Mouse (Mus musculus) intestine, embryonic 14.5 days (tissue): Measurements from ENCODE around the gene Crtac1. TPM values are rescaled to one million over a fixed set of nuclear protein-coding genes. Genes with fewer than 3 reads are reported as not detected.
A peak's percentile ranks its signal among the peaks of the same experiment; 100 is the strongest.

Experiments used
- ATAC-seq: fragments of 200-750 bp; cut with Nextera tagmentation; replicated peaks from 2 replicates; pipeline ENCODE4 v1.8.0; 2017; ENCODE audit warnings: low read depth, moderate number of reproducible peaks, moderate TSS enrichment, moderate library complexity; ENCODE audit not compliant: low FRiP score, low TSS enrichment
- DNase-seq: peaks from one replicate; pipeline ENCODE4 v3.0.0-alpha.2; 2018; ENCODE audit warnings: low spot score
- H3K27ac ChIP-seq: fragments of 300-500 bp; sonication (generic); 2 replicates; pipeline ENCODE4 v1.5.1; 2014; ENCODE audit warnings: low read depth, mild to moderate bottlenecking, control low read depth
- H3K27me3 ChIP-seq: fragments of 300-500 bp; sonication (generic); replicated peaks from 2 replicates; pipeline ENCODE4 v1.6.1; 2014; ENCODE audit warnings: low read length, control low read depth; ENCODE audit not compliant: control insufficient read depth, insufficient read depth
- H3K36me3 ChIP-seq: fragments of 300-500 bp; sonication (generic); 2 replicates; pipeline ENCODE4 v1.6.1; 2014; ENCODE audit warnings: low read length, control low read depth; ENCODE audit not compliant: control insufficient read depth, insufficient read depth
- H3K4me1 ChIP-seq: fragments of 300-500 bp; sonication (generic); replicated peaks from 2 replicates; pipeline ENCODE4 v1.6.1; 2014; ENCODE audit warnings: low read length, control low read depth, mixed read lengths; ENCODE audit not compliant: control insufficient read depth, insufficient read depth
- H3K4me2 ChIP-seq: fragments of 300-500 bp; sonication (generic); 2 replicates; pipeline ENCODE4 v1.6.1; 2014; ENCODE audit warnings: low read length
- H3K4me3 ChIP-seq: fragments of 300-500 bp; sonication (generic); 2 replicates; pipeline ENCODE4 v1.5.1; 2014; ENCODE audit warnings: low read depth, low read length, control low read depth, mixed read lengths
- H3K9ac ChIP-seq: fragments of 300-500 bp; sonication (generic); 2 replicates; pipeline ENCODE4 v1.6.1; 2014; ENCODE audit warnings: mild to moderate bottlenecking, low read length
- H3K9me3 ChIP-seq: fragments of 300-500 bp; sonication (generic); 2 replicates; pipeline ENCODE4 v1.6.1; 2016; ENCODE audit warnings: low read length, control low read depth; ENCODE audit not compliant: control insufficient read depth
- WGBS: fragments of 180-500 bp; shearing (Covaris S2); extraction: QIAGEN DNeasy Blood & Tissue Kit; methylation state at CpG from one replicate; pipeline ENCODE4 v1.1.7; 2014; 5-methylcytosine and 5-hydroxymethylcytosine counted together
- polyA plus RNA-seq: library from polyadenylated mRNA; unstranded; fragments of >200 nt; fragmentation: Nextera tagmentation; extraction: Ambion mirVana; gene quantifications from 2 replicates; pipeline ENCODE4 v1.2.1, GENCODE M21; 2014

Crtac1 gene
- polyA plus RNA-seq, 1 experiment from 2014 or later, result 4.1 TPM

- Histone ChIP-seq H3K4me3 (no peak overlapping the region), H3K4me1 (no peaks in the 10 kb centered on the region), H3K36me3 (no peaks in the 10 kb centered on the region), H3K4me2 (no peak overlapping the region), H3K9ac (no peak overlapping the region), H3K9me3 (no peaks in the 10 kb centered on the region), H3K27me3 (peaks cover 16% of the 10 kb centered on the region), H3K27ac (no peak overlapping the region)
- ATAC-seq (no peak), DNase-seq (no peak)
- 76% methylated on average over 3 of the region's 3 CpGs for WGBS
Measured at GRCm38 (mm10) chr19:42258031-42258430, 173.6 kb downstream of the Crtac1 start.

GRCm38 (mm10) chr19:42257241-42257635, 174.3 kb downstream of the Crtac1 start:
- Histone ChIP-seq H3K4me1 (no peaks in the 10 kb centered on the region), H3K27ac (no peak overlapping the region)
- ATAC-seq, result no peak

DNA sequence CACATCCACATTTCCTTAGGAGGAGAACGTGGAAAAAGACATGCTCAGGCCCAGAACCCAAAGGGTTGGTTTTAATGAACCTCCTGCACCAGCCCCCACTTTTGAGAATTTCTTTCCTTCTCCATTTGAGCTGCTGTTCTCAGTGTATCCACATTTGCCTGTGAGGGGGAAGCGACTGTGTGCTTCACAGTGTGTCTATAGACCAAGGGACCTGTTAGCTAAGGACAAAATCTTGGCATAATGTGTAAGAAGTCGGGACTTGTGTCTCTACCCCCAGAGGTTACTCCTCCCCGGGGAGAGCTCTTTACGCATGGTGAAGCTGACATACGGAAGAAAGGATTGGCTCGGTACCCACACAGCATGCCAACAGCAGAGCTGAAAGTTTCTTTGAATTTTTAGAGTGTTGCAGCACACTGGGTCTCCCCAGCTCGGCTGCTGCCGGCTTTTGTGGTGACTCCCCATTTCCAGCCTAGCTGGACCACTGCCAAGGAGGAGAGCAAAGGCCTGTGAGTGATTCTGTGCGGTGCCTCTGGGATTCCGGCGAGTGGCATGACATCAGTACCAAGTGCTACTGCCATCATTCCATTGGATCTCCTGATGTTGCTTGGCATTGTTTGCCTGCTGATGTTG, 174.9 kb downstream of the Crtac1 start:
- Histone ChIP-seq H3K36me3 (no peaks in the 10 kb centered on the region), H3K4me3 (no peak overlapping the region), H3K27me3 (peaks cover 16% of the 10 kb centered on the region), H3K27ac (no peak overlapping the region), H3K4me1 (no peaks in the 10 kb centered on the region), H3K9me3 (no peaks in the 10 kb centered on the region), H3K9ac (no peak overlapping the region), H3K4me2 (no peak overlapping the region)
- DNase-seq, result no peak
- 88% methylated on average over 12 of the region's 12 CpGs for WGBS
- ATAC-seq, result no peak

More at GRCm38 (mm10) chr19:42257241-42257635, 174.3 kb downstream of the Crtac1 start:
- H3K36me3 ChIP-seq, result no peaks in the 10 kb centered on the region
- no peak overlapping the region for H3K4me3 ChIP-seq
- WGBS, result 87% methylated on average over 12 of the region's 12 CpGs
- no peaks in the 10 kb centered on the region for H3K9me3 ChIP-seq
- H3K27me3 ChIP-seq, result peaks cover 16% of the 10 kb centered on the region
- H3K9ac ChIP-seq, result no peak overlapping the region
- no peak overlapping the region for H3K4me2 ChIP-seq
- no peak for DNase-seq

DNA sequence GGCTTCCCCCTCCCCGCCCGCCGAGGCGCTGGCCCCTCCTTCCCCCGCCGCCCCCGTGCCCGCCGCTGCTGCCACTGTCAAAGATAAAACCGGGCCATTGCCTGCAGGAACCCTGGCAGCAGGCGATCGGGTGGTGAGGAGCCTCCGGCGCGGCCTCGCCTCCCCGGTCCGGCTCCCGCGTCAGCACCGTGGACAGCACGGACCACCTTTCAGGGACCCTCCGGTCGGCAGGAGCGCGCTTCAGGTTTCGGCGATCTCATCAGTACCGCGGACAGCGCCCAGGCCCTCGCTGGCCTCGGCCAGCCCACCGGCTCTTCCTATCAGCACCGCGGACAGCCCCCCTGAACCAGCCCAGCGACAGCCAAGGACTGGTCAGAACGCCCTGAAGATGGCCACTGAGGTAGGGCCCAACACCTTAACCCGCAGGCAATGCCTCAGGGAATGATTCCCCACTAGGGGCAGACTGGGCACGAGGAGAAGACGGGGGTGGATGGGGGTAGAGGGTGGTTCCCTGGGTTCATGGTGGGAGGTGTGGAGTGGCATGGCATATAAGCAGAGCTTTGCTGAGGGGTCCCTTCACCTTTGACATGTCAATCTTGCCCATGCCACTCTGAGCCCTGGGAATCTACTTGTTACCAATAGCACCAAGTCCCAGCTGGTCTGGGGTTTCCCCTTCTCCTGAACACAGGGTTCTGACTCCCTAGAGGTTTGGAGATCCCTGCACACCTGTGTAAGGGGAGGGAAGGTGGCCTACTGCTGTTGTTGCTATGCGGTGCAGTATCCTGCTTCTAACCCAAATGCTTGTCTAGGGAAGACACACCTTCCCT, 175.6 kb downstream of the Crtac1 start:
- 3% methylated on average over 40 of the region's 42 CpGs for WGBS
- ATAC-seq, result peak; percentile 91
- no peaks in the 10 kb centered on the region for H3K36me3 ChIP-seq

DNA sequence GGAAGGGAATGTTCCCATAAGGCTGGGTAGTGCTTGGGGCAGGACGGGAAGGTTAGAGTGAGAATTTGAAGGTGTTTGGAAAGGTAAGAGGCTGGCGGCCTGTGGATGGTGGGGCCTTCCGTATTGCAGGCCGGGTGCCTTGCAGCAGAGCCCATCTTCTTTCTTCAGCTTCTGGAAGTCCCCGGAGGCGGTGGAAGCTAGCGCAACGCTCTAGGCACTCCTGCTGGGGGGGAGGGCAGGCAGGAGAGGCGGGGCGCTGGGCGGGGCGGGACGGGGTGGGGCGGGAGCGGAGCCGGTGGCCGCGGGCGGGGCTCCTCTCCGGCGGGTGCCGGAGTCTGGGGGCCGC, 176.2 kb downstream of the Crtac1 start:
- Histone ChIP-seq H3K4me2 (peak overlapping the region; percentile 53), H3K4me3 (peak overlapping the region; percentile 23), H3K36me3 (no peaks in the 10 kb centered on the region), H3K27ac (no peak overlapping the region), H3K9ac (no peak overlapping the region), H3K9me3 (no peaks in the 10 kb centered on the region), H3K27me3 (peaks cover 16% of the 10 kb centered on the region), H3K4me1 (no peaks in the 10 kb centered on the region)
- WGBS, result 2% methylated on average over 14 of the region's 23 CpGs
- ATAC-seq (peak; percentile 66), DNase-seq (no peak)

More for the DNA sequence above, 175.6 kb downstream of the Crtac1 start:
- Histone ChIP-seq H3K4me1 (no peaks in the 10 kb centered on the region), H3K27ac (no peak overlapping the region), H3K9ac (no peak overlapping the region), H3K9me3 (no peaks in the 10 kb centered on the region), H3K4me2 (peak overlapping the region; percentile 53), H3K27me3 (peaks cover 16% of the 10 kb centered on the region), H3K4me3 (peak overlapping the region; percentile 23)
- DNase-seq, result peak; percentile 97

DNA sequence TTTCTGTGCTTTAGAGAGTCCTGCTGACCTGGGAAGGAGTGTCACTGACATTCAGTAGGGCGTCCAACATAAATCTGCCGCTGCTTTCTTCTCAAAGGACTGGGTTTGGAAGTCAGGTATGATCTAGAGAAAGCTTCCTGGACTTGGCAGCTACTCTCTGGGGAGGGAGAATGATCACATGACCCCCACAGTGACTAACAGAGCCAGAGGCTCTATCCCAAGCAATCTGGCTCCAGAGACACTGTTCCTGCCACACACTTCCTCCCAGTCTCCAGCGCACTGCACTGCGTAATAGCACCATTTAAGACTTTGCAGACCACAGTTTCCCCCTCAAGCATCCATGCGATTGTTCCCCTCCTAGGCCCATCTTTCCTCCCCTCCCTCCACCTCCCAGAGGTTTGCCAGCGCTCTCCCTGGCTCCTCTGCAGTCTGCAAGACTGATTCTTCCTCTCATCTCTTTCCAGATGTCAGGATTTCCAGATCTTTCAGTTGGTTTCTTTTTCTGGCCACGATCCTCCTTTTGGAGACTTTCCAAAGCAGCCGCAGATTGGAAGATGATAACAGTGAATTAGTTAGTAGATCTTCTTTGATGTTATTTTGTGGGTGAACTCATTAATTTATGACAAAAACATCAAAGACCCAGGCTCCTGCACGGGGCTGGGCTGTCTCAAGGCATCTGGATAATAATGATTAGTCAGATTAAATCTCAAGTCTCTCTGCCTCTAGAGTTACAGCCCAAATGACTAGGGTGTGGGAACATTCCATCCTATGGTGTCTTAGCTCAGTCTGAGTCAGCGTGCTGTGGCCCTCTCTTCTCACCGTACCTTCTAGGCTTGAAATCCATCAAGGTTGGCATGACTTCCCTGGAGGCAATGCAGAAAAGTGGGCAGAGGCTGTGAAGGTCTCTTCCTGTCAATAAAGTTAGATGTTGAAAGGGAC, 181.3 kb downstream of the Crtac1 start:
- 67% methylated on average over 11 of the region's 11 CpGs for WGBS

DNA sequence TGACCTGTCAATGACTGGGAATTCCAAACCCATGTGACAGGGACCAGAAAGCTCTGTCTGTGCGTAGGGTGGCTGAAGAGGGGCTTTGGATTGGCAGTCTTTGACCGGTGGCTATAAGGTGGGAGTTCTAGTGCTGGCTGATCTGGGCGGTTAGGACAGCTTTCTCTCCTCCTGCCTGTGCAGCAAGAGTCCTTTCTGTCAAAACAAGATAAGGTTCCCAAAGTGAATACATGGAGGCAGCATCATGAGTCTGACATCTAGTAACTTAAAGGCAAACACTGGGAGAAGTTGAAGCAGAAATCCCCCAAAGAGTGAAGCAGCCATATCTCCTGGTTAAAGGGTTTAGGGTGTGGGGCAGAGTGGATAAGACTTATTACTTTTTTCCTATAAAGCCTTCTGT, 184.1 kb downstream of the Crtac1 start, which contains the start of gene Golga7b:
Golga7b (plus strand) TSS at position 56 of the 400 bp plus-strand sequence.
- no peak for ATAC-seq

More for the DNA sequence above, 181.3 kb downstream of the Crtac1 start:
- DNase-seq (no peak), ATAC-seq (no peak)
- Histone ChIP-seq H3K36me3 (no peaks in the 10 kb centered on the region), H3K27me3 (peaks cover 13% of the 10 kb centered on the region), H3K4me1 (no peaks in the 10 kb centered on the region), H3K9ac (no peak overlapping the region), H3K27ac (no peak overlapping the region), H3K9me3 (no peaks in the 10 kb centered on the region), H3K4me3 (no peak overlapping the region), H3K4me2 (no peak overlapping the region)

GRCm38 (mm10) chr19:42246626-42247025, 185.0 kb downstream of the Crtac1 start:
- no peak for ATAC-seq
- H3K9ac ChIP-seq, result no peak overlapping the region

More for the DNA sequence above, 184.1 kb downstream of the Crtac1 start, which contains the start of gene Golga7b:
- Histone ChIP-seq H3K4me2 (no peak within 1 kb of the TSS), H3K4me3 (no peak within 1 kb of the TSS), H3K9ac (no peak within 1 kb of the TSS), H3K36me3 (no peaks in the 10 kb centered on the region), H3K4me1 (no peaks in the 10 kb centered on the region), H3K27me3 (no peaks in the 10 kb centered on the region), H3K27ac (no peak within 1 kb of the TSS), H3K9me3 (no peaks in the 10 kb centered on the region)
- WGBS, result 66% methylated on average over 3 of the region's 3 CpGs
- DNase-seq, result no peak

More at GRCm38 (mm10) chr19:42246626-42247025, 185.0 kb downstream of the Crtac1 start:
- Histone ChIP-seq H3K4me3 (no peak overlapping the region), H3K36me3 (no peaks in the 10 kb centered on the region), H3K4me1 (no peaks in the 10 kb centered on the region), H3K27ac (no peak overlapping the region), H3K27me3 (no peaks in the 10 kb centered on the region), H3K4me2 (no peak overlapping the region), H3K9me3 (no peaks in the 10 kb centered on the region)
- DNase-seq, result no peak
- 43% methylated on average over 5 of the region's 5 CpGs for WGBS
